14 mouse cellular contexts compared by ENCODE assay signal in the genomic region with DNA sequence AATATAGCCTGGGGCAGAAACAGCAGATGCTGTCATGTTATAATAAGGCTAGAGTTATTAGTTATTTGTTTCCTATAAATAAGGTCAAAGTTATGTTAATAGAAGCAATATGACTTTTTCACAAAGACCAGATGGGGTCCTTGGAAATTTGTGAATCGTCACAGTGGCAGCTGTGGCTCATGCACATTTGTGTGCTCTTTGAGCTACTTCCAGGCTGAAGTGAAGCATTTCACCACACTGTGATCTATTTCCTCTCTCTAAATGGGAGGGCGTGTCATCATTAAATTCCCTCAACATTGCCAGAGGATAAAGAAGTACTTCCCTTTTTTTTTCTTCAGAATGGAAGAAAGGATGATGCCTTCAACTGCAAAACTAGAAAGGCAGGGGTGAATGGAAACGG.
"Had no signal": no experiment of that assay in that cellular context is flagged by ENCODE, and none has a peak within 500 bp of the region (broad histone marks: within the 10 kb centered on the region; RNA-seq: fewer than 3 reads in every experiment).

No protein-coding gene starts in this region.

- ATAC-seq: lung, postnatal 0 days had no signal

- DNase-seq: kidney, postnatal 10 days; lung, adult 2 months; lung, postnatal 36 days; midbrain, embryonic 14.5 days; right cerebral cortex, adult 18-20 months; right cerebral cortex, postnatal 25 days had no signal

- H3K27me3 ChIP-seq: liver, embryonic 15.5 days had no signal

- H3K9ac ChIP-seq: liver, embryonic 15.5 days had no signal

- H3K4me2 ChIP-seq: liver, embryonic 11.5 days; liver, embryonic 15.5 days had no signal

- H3K36me3 ChIP-seq: limb, embryonic 10.5 days; liver, embryonic 15.5 days; midbrain, embryonic 10.5 days had no signal

- H3K9me3 ChIP-seq: limb, embryonic 10.5 days; liver, embryonic 15.5 days; midbrain, embryonic 10.5 days had no signal

- H3K27ac ChIP-seq: left cerebral cortex, adult 2 months; limb, embryonic 10.5 days; liver, embryonic 15.5 days; midbrain, embryonic 10.5 days; stomach, postnatal 0 days had no signal

- H3K4me1 ChIP-seq: limb, embryonic 10.5 days; liver, embryonic 15.5 days; midbrain, embryonic 10.5 days had no signal

- H3K4me3 ChIP-seq: left cerebral cortex, adult 2 months; limb, embryonic 10.5 days; liver, embryonic 15.5 days; midbrain, embryonic 10.5 days; myocyte had no signal
